Mouse (Mus musculus): ENCODE measurements around the gene Pspc1. TPM values are rescaled to one million over a fixed set of nuclear protein-coding genes. Genes with fewer than 3 reads are reported as not detected.

Pspc1 gene
- polyA plus RNA-seq, 1 experiment: 4.4 TPM

- peak overlapping the region; percentile 74 for H3K4me3 ChIP-seq (replicated peaks)
- H3K27me3 ChIP-seq (replicated peaks): no peaks in the 10 kb centered on the region
- H3K9me3 ChIP-seq: no peaks in the 10 kb centered on the region
- H3K36me3 ChIP-seq (replicated peaks; ENCODE audit: low read length): peaks cover 42% of the 10 kb centered on the region
- no peak for TF ChIP-seq FLI1 (IDR thresholded peaks at IDR 0.05; ENCODE audit: low read length)
- no peak for TF ChIP-seq GATA1 (IDR thresholded peaks at IDR 0.05; ENCODE audit: borderline replicate concordance, low read length)
- peaks cover 70% of the 10 kb centered on the region for H3K4me1 ChIP-seq
Observed at GRCm38 (mm10) chr14:56705687-56706086, 72.4 kb downstream of the Pspc1 start.

DNA sequence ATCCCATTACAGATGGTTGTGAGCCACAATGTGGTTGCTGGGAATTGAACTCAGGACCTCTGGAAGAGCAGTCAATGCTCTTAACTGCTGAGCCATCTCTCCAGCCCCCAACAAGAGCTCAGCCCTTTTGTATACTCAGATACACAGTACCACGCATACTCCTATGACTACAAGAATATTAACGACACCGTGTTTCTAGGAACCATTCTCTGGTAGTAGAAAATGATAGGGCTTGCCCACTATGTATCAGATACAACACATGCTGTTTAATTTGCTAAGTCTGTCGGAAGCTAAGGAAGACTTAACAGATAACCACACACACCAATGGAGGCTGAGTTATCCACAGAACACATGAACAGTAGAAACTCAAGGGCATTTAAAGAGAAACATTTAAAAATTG, 75.5 kb downstream of the Pspc1 start:
- Histone ChIP-seq H3K4me1 (peaks cover 53% of the 10 kb centered on the region), H3K9me3 (no peaks in the 10 kb centered on the region), H3K27me3 (replicated peaks) (no peaks in the 10 kb centered on the region), H3K36me3 (replicated peaks; ENCODE audit: low read length) (peaks cover 56% of the 10 kb centered on the region), H3K4me3 (replicated peaks) (no peak overlapping the region)
- no peak for TF ChIP-seq GATA1 (IDR thresholded peaks at IDR 0.05; ENCODE audit: borderline replicate concordance, low read length)
- no peak for TF ChIP-seq FLI1 (IDR thresholded peaks at IDR 0.05; ENCODE audit: low read length)

DNA sequence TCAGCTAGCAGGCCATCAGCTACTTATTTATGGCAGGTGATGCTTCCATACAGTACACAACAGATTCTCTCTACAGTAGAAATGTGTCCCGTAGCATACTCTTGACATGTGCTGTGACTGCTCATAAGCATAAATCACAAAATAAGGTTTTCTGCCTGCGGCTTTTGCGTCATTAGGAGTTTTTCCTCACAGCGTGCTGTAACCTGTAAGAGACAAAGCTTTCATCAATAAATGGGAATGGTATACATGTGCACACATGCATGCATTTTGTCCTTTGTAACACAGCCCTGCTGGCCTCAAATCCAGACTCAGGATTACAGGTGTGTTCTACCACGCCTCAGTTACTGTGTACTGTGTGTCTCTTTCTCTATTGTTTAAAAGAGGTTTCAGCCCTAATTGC, 80.3 kb downstream of the Pspc1 start:
- TF ChIP-seq FLI1 (IDR thresholded peaks at IDR 0.05; ENCODE audit: low read length) (no peak), GATA1 (IDR thresholded peaks at IDR 0.05; ENCODE audit: borderline replicate concordance, low read length) (no peak)
- no peaks in the 10 kb centered on the region for H3K27me3 ChIP-seq (replicated peaks)
- H3K4me3 ChIP-seq (replicated peaks): no peak overlapping the region
- H3K4me1 ChIP-seq: peaks cover 4% of the 10 kb centered on the region
- H3K36me3 ChIP-seq (replicated peaks; ENCODE audit: low read length): peaks cover 89% of the 10 kb centered on the region
- H3K9me3 ChIP-seq: no peaks in the 10 kb centered on the region

DNA sequence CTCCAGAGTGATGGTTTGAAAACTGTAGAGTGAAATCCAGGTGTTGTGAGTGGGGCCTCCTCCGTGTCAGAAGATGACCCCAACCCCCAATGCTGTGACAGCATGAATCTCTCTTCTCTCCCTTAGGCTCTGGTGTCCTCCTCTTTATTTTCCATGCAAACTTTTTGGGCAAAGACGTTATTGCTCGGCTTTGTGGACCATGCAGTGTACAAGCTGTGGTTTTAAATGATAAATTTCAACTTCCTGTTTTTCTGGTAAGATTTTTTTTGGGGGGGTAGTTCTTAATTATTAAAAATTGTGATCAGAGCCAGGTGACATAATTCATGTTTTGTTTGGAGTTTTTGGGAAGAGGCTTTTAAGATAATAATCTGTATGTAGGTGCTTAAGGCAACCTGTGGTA, 82.6 kb downstream of the Pspc1 start:
- no peak overlapping the region for H3K4me3 ChIP-seq (replicated peaks)
- no peaks in the 10 kb centered on the region for H3K4me1 ChIP-seq
- H3K36me3 ChIP-seq (replicated peaks; ENCODE audit: low read length): peaks cover 100% of the 10 kb centered on the region
- TF ChIP-seq FLI1 (IDR thresholded peaks at IDR 0.05; ENCODE audit: low read length): no peak
- no peak for TF ChIP-seq GATA1 (IDR thresholded peaks at IDR 0.05; ENCODE audit: borderline replicate concordance, low read length)
- no peaks in the 10 kb centered on the region for H3K27me3 ChIP-seq (replicated peaks)
- no peaks in the 10 kb centered on the region for H3K9me3 ChIP-seq

DNA sequence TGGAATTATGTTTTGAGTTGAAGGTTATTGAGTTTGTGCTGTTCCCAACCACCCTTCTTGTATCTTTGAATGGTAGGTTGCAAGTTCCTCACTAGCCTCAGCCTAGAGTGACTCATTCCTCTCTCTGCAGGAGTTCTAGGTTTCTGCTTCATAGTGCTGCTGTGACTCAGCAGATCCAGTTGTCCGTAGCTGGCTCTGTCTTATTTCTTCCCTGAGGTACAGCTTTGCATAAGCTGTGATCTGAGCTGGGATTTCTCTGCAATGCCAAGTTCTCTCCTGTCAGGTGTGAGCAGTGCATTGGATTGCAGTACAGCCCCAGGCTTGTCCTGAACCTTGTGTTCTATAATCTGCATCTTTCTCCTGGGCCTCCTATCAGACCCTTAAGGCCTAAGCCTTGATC, 88.3 kb downstream of the Pspc1 start:
- Histone ChIP-seq H3K9me3 (no peaks in the 10 kb centered on the region), H3K4me1 (peaks cover 26% of the 10 kb centered on the region), H3K36me3 (replicated peaks; ENCODE audit: low read length) (peaks cover 95% of the 10 kb centered on the region), H3K4me3 (replicated peaks) (no peak overlapping the region), H3K27me3 (replicated peaks) (no peaks in the 10 kb centered on the region)
- no peak for TF ChIP-seq GATA1 (IDR thresholded peaks at IDR 0.05; ENCODE audit: borderline replicate concordance, low read length)
- no peak for TF ChIP-seq FLI1 (IDR thresholded peaks at IDR 0.05; ENCODE audit: low read length)

DNA sequence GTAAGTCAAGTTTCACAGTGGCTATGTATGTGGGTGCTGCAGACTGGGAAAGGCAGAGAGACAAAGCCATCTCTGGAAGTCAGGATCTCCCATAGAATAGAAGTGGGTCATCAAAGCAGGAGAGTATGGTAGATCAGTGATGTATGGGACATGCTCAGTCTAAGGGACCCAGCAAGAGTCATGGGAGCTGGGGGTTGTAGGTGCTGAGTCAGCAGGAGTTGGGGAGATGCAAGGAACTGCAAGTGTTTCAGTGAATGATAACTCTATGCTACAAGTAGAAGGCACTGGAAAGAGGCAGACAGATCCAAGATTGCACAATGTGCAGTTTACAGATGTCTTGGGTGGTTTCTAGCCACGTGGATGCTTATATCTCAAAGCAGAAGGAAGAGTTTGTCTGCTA, 89.0 kb downstream of the Pspc1 start:
- Histone ChIP-seq H3K27me3 (replicated peaks) (no peaks in the 10 kb centered on the region), H3K4me3 (replicated peaks) (no peak overlapping the region), H3K36me3 (replicated peaks; ENCODE audit: low read length) (peaks cover 95% of the 10 kb centered on the region), H3K4me1 (peaks cover 26% of the 10 kb centered on the region), H3K9me3 (no peaks in the 10 kb centered on the region)
- TF ChIP-seq FLI1 (IDR thresholded peaks at IDR 0.05; ENCODE audit: low read length) (no peak), GATA1 (IDR thresholded peaks at IDR 0.05; ENCODE audit: borderline replicate concordance, low read length) (no peak)

DNA sequence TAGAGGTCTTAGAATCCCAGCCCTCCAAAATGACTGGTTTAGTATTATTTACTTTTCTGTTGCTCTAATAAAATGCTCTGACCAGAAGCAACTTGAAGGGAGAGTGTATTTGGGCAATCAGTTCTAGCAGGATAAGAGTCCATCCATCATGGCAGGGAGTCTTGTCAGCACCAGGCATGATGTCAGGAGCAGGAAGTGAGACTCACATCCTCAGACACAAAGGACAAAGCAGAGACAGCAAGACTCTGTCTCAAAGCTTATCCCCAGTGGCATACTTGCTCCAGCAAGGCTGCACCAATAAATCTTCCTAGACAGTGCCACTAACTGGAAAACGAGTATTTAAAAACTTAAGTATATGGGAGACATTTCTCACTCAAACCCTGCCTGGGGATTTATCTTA, 92.7 kb downstream of the Pspc1 start:
- H3K36me3 ChIP-seq (replicated peaks; ENCODE audit: low read length): peaks cover 90% of the 10 kb centered on the region
- H3K4me3 ChIP-seq (replicated peaks): peak overlapping the region; percentile 65
- no peaks in the 10 kb centered on the region for H3K9me3 ChIP-seq
- H3K4me1 ChIP-seq: peaks cover 39% of the 10 kb centered on the region
- TF ChIP-seq FLI1 (IDR thresholded peaks at IDR 0.05; ENCODE audit: low read length): no peak
- no peak for TF ChIP-seq GATA1 (IDR thresholded peaks at IDR 0.05; ENCODE audit: borderline replicate concordance, low read length)
- H3K27me3 ChIP-seq (replicated peaks): no peaks in the 10 kb centered on the region

Other genes starting within 250 kb of the Pspc1 start
- gene Cenpj, start 202.9 kb downstream of the Pspc1 start, polyA plus RNA-seq (2012; ENCODE audit: insufficient read depth, low replicate concordance): 1.4 TPM in 1 of 2 replicates, not detected in the other
- 1.8 and 2.4 TPM in 2 replicates for gene Parp4, start 202.7 kb downstream of the Pspc1 start, polyA plus RNA-seq (2012; ENCODE audit: insufficient read depth, low replicate concordance)
- gene Mphosph8, start 110.1 kb downstream of the Pspc1 start, polyA plus RNA-seq (2012; ENCODE audit: insufficient read depth, low replicate concordance): 1.9 and 5.5 TPM in 2 replicates
- 0.67 and 1.5 TPM in 2 replicates for gene Zmym5, start 33.4 kb upstream of the Pspc1 start, polyA plus RNA-seq (2012; ENCODE audit: insufficient read depth, low replicate concordance)
- 1.2 TPM in 1 of 2 replicates, not detected in the other for gene Zmym2, start 108.3 kb upstream of the Pspc1 start, polyA plus RNA-seq (2012; ENCODE audit: insufficient read depth, low replicate concordance)

All from megakaryocyte, embryonic 14.5 days (primary cell).